28 mouse cellular contexts compared by ENCODE assay signal in the genomic region with DNA sequence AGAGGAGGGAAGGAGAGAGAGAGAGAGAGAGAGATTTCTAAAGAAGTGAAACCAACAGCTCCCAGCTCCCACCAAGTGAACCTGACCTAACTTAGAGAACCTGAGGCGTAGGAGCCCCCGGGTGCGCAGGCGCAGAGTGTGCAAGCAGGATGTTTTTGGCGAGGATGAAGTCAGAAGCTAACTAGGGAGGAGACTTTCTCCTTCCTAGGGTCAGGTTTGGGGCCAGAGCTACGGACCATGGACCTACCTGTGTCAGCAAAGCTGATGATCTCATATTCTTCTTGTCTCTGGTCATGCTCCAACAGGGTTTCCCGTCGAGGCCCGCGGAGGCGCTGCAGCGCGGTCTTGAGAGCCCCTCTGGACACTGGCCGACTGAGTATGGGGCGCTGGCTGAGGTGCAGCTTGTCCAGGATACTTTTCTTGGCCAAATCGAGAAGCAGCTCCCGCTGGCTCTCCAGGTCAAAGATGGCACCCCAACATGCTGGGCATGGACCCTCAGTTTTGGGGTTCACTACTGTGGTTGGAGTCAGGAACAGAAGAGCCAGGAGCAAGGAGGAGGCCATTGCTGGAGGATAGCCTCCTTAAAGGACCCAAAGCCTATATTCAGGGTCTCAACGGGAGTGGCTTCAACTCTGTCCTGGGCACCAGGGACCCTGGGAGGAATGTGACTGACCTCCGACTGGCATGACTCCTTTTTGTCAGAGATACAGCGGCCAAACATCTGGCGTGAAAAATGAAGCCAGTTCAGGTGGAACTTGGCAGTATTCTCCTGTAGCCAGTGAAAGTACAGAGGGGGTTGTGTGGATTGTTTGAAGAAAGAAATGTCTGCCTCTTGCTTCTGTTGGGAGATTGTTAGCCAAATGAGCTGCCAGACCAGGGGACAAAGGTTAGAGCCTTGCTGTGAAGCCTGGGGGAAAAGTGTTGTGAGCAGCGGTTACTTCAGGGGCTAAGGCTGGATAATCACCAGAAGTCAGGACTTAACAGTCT. TPM values are rescaled to one million over a fixed set of nuclear protein-coding genes. Genes with fewer than 3 reads are reported as not detected.
A peak's percentile ranks its signal among the peaks of the same experiment; 100 is the strongest.
DNase-seq lines count a peak whose midpoint lies in the region; ATAC-seq and TF ChIP-seq lines count a peak whose summit lies in the region.
"Had no signal": no experiment of that assay in that cellular context is flagged by ENCODE, and none has a peak within 500 bp of the region (broad histone marks: within the 10 kb centered on the region; RNA-seq: fewer than 3 reads in every experiment).

A gene (minus strand): TSS at position 598 of the 987 bp plus-strand sequence.

- dilution Hi-C loops in CH12.LX (cut with MboI; ENCODE audit: extremely low pct_ligation_motif_present, extremely low pct_unique_long_range_greater_than_20kb, low sequenced_read_pairs) = no loop called here

- H3K27ac ChIP-seq in CH12.LX (ENCODE audit: insufficient read depth, low read depth) = no peak within 1 kb of the TSS
- no peak within 1 kb of the TSS for H3K27ac ChIP-seq in ES-Bruce4 (ENCODE audit: insufficient read depth, low read length)
- peak within 1 kb of the TSS; percentile 70 for H3K27ac ChIP-seq in liver, embryonic 15.5 days (replicated peaks)
- H3K27ac ChIP-seq: forebrain, embryonic 12.5 days; gastrocnemius, adult 2 months; hindbrain, embryonic 12.5 days; midbrain, embryonic 13.5 days; neural tube, embryonic 13.5 days had no signal

- no peak for TF ChIP-seq CTCF in CH12.LX (conservative IDR thresholded peaks at IDR 0.05 in 1 of 2, IDR thresholded peaks at IDR 0.05 in 1 of 2; ENCODE audit: low read depth in 2 of 2, low read length in 2 of 2)
- TF ChIP-seq CTCF in ES-Bruce4 (IDR thresholded peaks at IDR 0.05; ENCODE audit: low read depth, low read length) = no peak

- H3K9me3 ChIP-seq in CH12.LX (replicated peaks; ENCODE audit: low read length) (no peaks in the 10 kb centered on the region), ES-Bruce4 (replicated peaks; ENCODE audit: control insufficient read depth, insufficient read depth, low read length, poor library complexity, severe bottlenecking) (no peaks in the 10 kb centered on the region)
- H3K9me3 ChIP-seq in liver, embryonic 15.5 days (replicated peaks) = no peaks in the 10 kb centered on the region
- H3K9me3 ChIP-seq: forebrain, embryonic 12.5 days; G1E; hindbrain, embryonic 12.5 days; midbrain, embryonic 13.5 days; neural tube, embryonic 13.5 days had no signal

- H3K36me3 ChIP-seq in CH12.LX (replicated peaks in 1 of 2; ENCODE audit: control insufficient read depth in 1 of 2, insufficient read depth in 1 of 2, low read length in 1 of 2) = no peaks in the 10 kb centered on the region
- H3K36me3 ChIP-seq in ES-Bruce4 (ENCODE audit: control insufficient read depth, insufficient read depth, low read length, poor library complexity, severe bottlenecking) = no peaks in the 10 kb centered on the region
- no peaks in the 10 kb centered on the region for H3K36me3 ChIP-seq in liver, embryonic 15.5 days (replicated peaks)
- H3K36me3 ChIP-seq: forebrain, embryonic 12.5 days; G1E; hindbrain, embryonic 12.5 days; midbrain, embryonic 13.5 days; neural tube, embryonic 13.5 days had no signal

- H3K4me2 ChIP-seq in CH12.LX (ENCODE audit: insufficient read depth, low read depth, poor library complexity, severe bottlenecking) = 0 out of 2 replicates have a peak within 1 kb of the TSS, but pooled peaks have one; percentile 15
- H3K4me2 ChIP-seq in liver, embryonic 15.5 days = peak within 1 kb of the TSS; percentile 41
- H3K4me2 ChIP-seq: forebrain, embryonic 12.5 days; heart, embryonic 11.5 days; hindbrain, embryonic 12.5 days; midbrain, embryonic 13.5 days; neural tube, embryonic 13.5 days had no signal

- peak; percentile 38 for DNase-seq in kidney, adult 9 months
- no peak for DNase-seq in kidney, postnatal 25 days
- DNase-seq in CH12.LX (ENCODE audit: extremely low read depth) = no peak
- DNase-seq in left cerebral cortex, adult 18-20 months (ENCODE audit: low spot score in 2 of 2) = no peak
- no peak for DNase-seq in retina, postnatal 1 day
- DNase-seq: cerebellum, adult 2 months; cerebellum, postnatal 36 days; gastrocnemius, adult 2 months; heart, postnatal 14 days; right cerebral cortex, postnatal 14 days; thymus, postnatal 14 days had no signal

- in situ Hi-C loops in CH12.LX (cut with MboI; ENCODE audit: low pct_ligation_motif_present, low pct_unique_long_range_greater_than_20kb, low sequenced_read_pairs) = no loop called here

- WGBS in liver, embryonic 15.5 days (ENCODE audit: insufficient replicate concordance) = 65% methylated on average over 22 of the region's 22 CpGs

- no peak for TF ChIP-seq RAD21 in CH12.LX (IDR thresholded peaks at IDR 0.05; ENCODE audit: low read depth, low read length)

- H3K4me3 ChIP-seq in CH12.LX (replicated peaks in 1 of 3; ENCODE audit: low read depth in 2 of 3, low read length in 2 of 3, poor library complexity in 1 of 3) (no peak within 1 kb of the TSS), ES-Bruce4 (ENCODE audit: low read depth, low read length) (peak within 1 kb of the TSS; percentile 34)
- no peak within 1 kb of the TSS for H3K4me3 ChIP-seq in liver, embryonic 15.5 days (replicated peaks)
- H3K4me3 ChIP-seq: forebrain, embryonic 12.5 days; gastrocnemius, adult 2 months; hindbrain, embryonic 12.5 days; midbrain, embryonic 13.5 days; neural tube, embryonic 13.5 days had no signal

- H3K27me3 ChIP-seq in CH12.LX (replicated peaks) = no peaks in the 10 kb centered on the region
- no peaks in the 10 kb centered on the region for H3K27me3 ChIP-seq in ES-Bruce4 (ENCODE audit: control insufficient read depth, insufficient read depth, low read length, poor library complexity, severe bottlenecking)
- H3K27me3 ChIP-seq in liver, embryonic 15.5 days = no peaks in the 10 kb centered on the region
- H3K27me3 ChIP-seq: hindbrain, embryonic 12.5 days; midbrain, embryonic 13.5 days; neural tube, embryonic 13.5 days had no signal

- TF ChIP-seq EP300 in CH12.LX (IDR thresholded peaks at IDR 0.05; ENCODE audit: low read length) (no peak), ES-Bruce4 (IDR thresholded peaks at IDR 0.05; ENCODE audit: insufficient read depth, low read depth, low read length) (no peak)

- H3K9ac ChIP-seq in CH12.LX (ENCODE audit: insufficient read depth, low read depth) (no peak within 1 kb of the TSS), ES-Bruce4 (ENCODE audit: low read depth, poor library complexity, severe bottlenecking) (0 out of 2 replicates have a peak within 1 kb of the TSS, but pooled peaks have one; percentile 30)
- no peak within 1 kb of the TSS for H3K9ac ChIP-seq in liver, embryonic 15.5 days
- H3K9ac ChIP-seq: forebrain, embryonic 12.5 days; hindbrain, embryonic 12.5 days; midbrain, embryonic 13.5 days; neural tube, embryonic 13.5 days had no signal

- TF ChIP-seq POLR2A in CH12.LX (IDR thresholded peaks at IDR 0.05; ENCODE audit: low read depth, low read length) = no peak
- no peak for TF ChIP-seq POLR2A in ES-Bruce4 (IDR thresholded peaks at IDR 0.05; ENCODE audit: insufficient read depth, low read length)

- no peaks in the 10 kb centered on the region for H3K79me2 ChIP-seq in CH12.LX (replicated peaks; ENCODE audit: control insufficient read depth, extremely low read depth, insufficient read depth, poor library complexity, severe bottlenecking)

- ATAC-seq in liver, embryonic 15.5 days (ENCODE audit: insufficient read depth) = 0 out of 2 replicates have a peak, but pooled peaks have one; percentile 14
- ATAC-seq: inflammation-experienced regulatory T-cells, adult 6 months; lung, postnatal 0 days; midbrain, embryonic 13.5 days had no signal

- H3K4me1 ChIP-seq in CH12.LX (ENCODE audit: control insufficient read depth in 1 of 2, insufficient read depth in 2 of 2) (peaks cover 0 to 9% of the 10 kb centered on the region in 2 experiments; a peak in 2 of 4 replicates), ES-Bruce4 (ENCODE audit: control insufficient read depth, insufficient read depth, low read length) (peaks cover 3% of the 10 kb centered on the region)
- peaks cover 2% of the 10 kb centered on the region; the same call in 1 of the 2 replicates for H3K4me1 ChIP-seq in liver, embryonic 15.5 days (replicated peaks)
- H3K4me1 ChIP-seq: hindbrain, embryonic 12.5 days; neural tube, embryonic 13.5 days had no signal

TF ChIP-seq in CH12.LX, 34 proteins besides CTCF, POLR2A, EP300 and RAD21:
- TF ChIP-seq IRF4 (IDR thresholded peaks at IDR 0.05; ENCODE audit: low read depth, low read length) (no peak), SIN3A (IDR thresholded peaks at IDR 0.05; ENCODE audit: low read length) (no peak), USF2 (conservative IDR thresholded peaks at IDR 0.05; ENCODE audit: low read depth, low read length) (no peak), TBP (conservative IDR thresholded peaks at IDR 0.05; ENCODE audit: low read depth, low read length) (no peak), GABPA (IDR thresholded peaks at IDR 0.05; ENCODE audit: insufficient replicate concordance, low read depth, low read length) (no peak), MAZ (IDR thresholded peaks at IDR 0.05; ENCODE audit: low read depth, low read length) (no peak)
TF ChIP-seq in CH12.LX: peak in this region for 0.

RNA-seq across cellular contexts. Expression of the gene that starts here (rescaled TPM):
- total RNA-seq in CH12.LX (2012; rRNA removed) = 0.08 and 0.38 TPM in 2 replicates
- not detected in 2 replicates for total RNA-seq in CH12.LX (2014; rRNA removed)
- 0.20 TPM in 1 of 2 replicates, not detected in the other for polyA plus RNA-seq in CH12.LX (2012; ENCODE audit: insufficient read length, low read depth)
- polyA plus RNA-seq in ES-Bruce4 (2011; ENCODE audit: insufficient read depth, insufficient read length, low read depth, missing spikeins) = not detected in 2 replicates
- polyA plus RNA-seq in liver, embryonic 15.5 days (2015; fragmentation: Nextera tagmentation; extraction: Ambion mirVana) = 4.6 and 5.1 TPM in 2 replicates
- not detected for total RNA-seq in left cerebral cortex, adult 18-20 months (2021)
- total RNA-seq: gastrocnemius, adult 2 months; granulocyte monocyte progenitor cell, adult 5-6 weeks; heart, postnatal 14 days; layer of hippocampus, postnatal 14 days; left cerebral cortex, postnatal 25 days had no signal
- polyA plus RNA-seq: C2C12; cerebellum, adult 2 months; forebrain, embryonic 12.5 days; G1E; hindbrain, embryonic 12.5 days; inflammation-experienced regulatory T-cells, adult 6 months; large intestine, adult 2 months; limb, embryonic 14.5 days; lung, postnatal 0 days; midbrain, embryonic 13.5 days; neural tube, embryonic 13.5 days; spleen, adult 2 months had no signal
